Mouse (Mus musculus): ENCODE data around the gene Noxo1. TPM values are rescaled to one million over a fixed set of nuclear protein-coding genes. Genes with fewer than 3 reads are reported as not detected.
"Not testable (repeated sequence)": the region's sequence is repeated elsewhere in the genome, so short reads cannot be mapped to it uniquely, and the experiment has no call there.

The Noxo1 gene
- total RNA-seq, 4 experiments from 2014 or later = 0.22 to 0.70 (median 0.42) TPM

DNA sequence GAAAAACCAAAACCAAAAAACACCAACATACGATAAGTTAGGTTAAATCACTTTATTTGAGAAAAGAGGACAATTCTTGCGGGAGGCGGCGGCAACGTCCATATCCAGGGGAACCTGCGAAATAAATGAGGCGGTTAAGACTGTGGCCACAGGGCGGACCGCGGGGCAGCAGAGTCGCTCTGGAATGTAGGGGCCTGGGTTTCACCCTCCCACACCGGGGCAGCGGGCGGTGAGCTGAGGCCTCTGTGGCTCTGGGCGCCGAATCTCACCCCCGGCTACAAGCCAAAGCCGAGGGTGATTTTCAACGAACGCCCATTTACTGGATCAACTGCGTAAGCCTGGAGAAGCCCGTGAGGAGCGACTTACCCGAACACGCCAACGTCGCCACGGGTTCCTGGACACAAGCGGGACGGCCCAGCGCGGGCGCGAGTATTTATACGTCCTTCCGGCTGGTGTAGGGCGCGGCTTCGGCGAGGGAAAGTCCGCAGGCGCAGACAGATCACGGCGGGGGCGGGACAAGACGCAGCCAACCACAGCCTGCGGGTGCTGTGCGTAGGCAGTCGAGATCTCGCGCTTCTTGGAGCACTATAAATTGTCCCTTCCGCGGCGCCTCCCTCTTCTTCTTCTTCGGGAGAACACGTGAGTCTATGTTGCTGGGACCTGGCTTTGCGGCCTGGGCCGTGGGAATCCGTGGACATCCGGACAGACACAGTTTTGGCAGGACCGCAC is 23.6 kb downstream of the Noxo1 start:
- peak; percentile 96 to 98 for DNase-seq (ENCODE audit: low spot score in 2 of 2)

DNA sequence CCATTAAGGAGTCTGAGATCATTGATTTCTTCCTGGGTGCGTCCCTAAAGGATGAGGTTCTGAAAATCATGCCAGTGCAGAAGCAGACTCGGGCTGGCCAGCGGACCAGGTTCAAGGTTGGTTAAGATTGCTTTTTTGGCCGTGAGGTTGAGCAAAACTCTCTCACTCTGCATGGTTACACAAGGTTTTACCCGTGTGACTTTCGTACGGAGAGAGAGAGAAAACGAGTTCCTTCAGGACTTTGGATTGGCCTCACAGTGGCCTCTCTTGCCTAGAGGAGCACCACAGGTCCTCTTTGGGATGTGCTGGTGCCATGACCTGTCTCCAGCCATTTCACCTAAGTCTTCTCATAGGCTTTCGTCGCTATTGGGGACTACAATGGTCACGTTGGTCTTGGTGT is 24.6 kb downstream of the Noxo1 start:
- DNase-seq (ENCODE audit: low spot score in 2 of 2) = not testable (repeated sequence)

DNA sequence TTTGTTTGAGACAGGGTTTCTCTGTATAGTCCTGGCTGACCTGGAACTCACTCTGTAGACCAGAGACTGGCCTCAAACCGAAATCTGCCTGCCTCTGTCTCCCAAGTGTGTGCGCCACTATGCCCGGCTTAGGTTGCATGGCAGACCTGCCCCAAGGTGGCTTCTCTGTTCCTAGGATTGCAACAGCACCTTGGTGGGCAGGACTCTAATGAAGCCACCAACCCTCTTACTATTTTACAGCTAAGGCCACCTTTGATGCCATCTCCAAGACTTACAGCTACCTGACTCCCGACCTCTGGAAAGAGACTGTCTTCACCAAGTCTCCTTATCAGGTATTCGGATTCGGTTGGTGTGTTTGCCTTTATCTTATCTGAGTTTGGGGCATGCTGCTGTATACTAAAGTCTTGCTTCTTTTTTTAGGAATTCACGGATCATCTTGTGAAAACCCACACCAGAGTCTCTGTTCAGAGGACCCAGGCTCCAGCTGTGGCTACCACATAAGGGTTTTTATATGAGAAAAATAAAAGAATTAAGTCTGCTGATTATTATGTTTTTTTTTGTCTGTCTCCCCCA is 25.4 kb downstream of the Noxo1 start:
- not testable (repeated sequence) for DNase-seq (ENCODE audit: low spot score in 2 of 2)

DNA sequence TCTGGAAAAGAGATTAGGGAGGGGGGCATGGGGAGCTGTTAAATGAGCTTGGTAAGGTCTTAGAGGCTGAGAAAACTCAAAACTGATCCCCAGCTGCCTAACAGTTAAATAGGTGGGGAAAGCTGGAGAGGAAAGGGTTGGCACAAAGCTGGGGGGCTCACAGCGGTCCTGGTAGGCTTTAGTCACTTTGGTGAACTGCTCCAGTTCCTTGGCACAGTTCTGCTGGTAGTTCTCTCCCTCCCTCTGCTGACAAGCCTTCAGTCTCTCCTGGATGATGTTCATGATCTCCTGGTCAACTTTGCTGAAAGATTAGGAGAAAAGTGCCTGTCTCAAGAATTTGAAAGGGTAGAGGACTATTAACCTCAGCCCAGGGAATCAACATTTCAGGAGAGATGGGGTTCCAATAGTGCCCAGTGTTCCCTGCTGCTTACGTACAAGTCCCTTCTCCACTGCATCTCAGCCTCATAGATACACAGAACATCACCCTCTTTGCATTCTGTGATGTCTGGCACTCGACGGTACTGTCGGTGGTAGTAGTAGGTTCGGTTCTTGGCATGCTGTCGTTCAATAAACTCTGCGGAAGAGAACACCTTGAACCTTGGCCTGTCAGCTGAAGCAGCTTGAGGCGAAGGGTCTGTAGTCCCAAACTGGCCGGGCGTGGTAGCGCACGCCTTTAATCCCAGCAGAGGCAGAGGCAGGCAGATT is 26.3 kb downstream of the Noxo1 start:
- no peak for DNase-seq (ENCODE audit: low spot score in 2 of 2)

DNA sequence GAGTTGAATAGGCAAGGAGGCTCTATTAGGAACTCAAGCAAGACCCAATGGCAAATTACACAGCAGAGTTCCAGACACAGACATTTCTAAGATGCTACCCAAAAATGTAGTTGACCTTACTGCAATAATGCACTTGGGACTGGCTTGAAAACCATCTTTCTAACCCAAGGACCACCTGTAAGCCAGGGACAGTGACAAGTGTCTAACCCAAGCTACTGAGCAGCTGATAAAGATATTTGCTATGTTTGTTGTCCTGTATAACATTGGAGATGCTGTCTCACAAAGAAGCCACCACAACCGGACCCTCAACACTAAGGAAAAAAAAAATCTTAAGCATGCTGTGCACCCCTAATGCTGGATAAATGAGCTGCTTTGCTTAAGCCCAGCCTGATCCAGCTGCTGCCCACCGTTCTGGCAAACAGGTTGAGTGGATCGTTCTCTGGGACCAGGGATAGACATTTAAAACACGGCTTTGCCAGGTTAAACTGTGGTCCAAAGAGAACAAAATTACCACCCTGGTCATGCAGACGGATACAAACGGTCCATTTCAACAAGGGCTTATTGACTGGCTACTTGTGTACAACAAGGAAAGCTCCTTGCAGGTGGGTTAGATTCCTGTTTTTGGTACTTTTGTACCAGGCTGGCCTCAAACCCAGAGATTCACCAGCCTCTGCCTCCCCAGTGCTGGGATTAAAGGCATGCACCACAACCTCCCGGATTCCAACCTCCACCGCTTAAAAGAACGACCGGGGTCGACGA is 27.3 kb downstream of the Noxo1 start:
- DNase-seq (ENCODE audit: low spot score in 2 of 2) = no peak

DNA sequence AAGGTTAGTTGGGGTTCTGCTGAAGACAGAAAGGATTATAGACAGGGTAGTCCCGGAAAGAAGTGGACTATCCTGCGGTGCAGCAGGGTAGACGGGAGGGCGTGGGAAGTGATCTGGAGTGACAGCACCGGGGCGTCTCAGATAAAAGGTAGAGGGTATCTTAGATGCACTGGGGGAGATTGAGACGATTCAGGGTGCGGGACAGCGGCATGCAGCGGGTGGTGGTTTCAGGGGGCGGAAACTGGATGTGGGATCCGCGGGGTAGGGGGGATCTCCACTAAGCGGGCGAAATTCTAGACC is 27.8 kb downstream of the Noxo1 start:
- no peak for DNase-seq (ENCODE audit: low spot score in 2 of 2)

DNA sequence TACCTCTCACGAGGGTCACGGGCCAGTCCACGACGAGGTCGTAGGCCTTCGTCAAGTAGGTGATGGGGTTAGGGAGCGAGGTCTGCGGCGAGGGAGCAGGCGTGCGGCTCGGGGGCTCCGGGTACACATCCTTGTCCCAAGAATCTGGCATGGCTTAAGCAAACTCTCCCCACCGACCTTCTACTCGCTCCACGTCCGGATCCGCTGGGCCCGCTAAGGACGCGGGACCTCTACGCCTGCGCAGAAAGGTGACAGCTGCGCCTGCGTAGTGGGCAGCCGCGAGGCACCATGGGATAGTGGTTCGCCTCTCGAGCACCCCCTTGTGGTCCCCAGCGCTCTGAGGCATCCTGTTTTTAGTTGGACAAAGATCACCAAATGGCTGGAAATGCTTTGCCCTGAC is 28.1 kb downstream of the Noxo1 start, which contains the start of gene Ndufb10:
Gene Ndufb10 (minus strand): TSS at position 295 of the 400 bp plus-strand sequence.
- peak; percentile 95 to 96 for DNase-seq (ENCODE audit: low spot score in 2 of 2)

DNA sequence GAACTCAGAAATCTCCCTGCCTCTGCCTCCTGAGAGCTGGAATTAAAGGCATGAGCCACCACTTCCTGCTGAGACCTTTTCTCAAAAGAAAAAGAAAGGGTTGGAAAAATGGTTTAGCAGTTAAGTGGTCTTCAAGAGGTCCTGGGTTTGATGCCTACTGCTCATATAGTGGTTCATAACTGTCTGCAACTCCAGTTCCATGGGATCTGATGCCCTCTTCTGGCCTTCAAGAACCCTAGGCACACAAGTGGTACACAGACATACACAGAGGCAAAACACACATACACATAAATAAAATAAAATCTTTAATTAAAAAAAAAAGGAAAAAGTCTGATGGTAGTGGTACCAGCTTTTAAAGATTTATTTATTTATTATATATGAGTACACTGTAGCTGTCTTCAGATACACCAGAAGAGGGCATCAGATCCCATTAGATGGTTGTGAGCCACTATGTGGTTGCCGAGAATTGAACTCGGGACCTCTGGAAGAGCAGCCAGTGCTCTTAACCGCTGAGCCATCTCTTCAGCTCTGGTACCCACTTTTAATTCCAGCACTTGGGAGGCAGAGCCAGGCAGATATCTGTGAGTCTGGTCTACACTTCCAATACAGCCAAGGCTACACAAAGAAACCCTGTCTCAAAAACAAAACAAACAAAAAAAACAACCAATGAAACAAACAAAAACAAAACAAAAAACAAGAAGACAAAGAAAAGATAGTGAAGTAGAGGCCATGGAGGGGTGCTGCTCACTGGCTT is 29.8 kb downstream of the Noxo1 start:
- no peak for DNase-seq (ENCODE audit: low spot score in 2 of 2)

DNA sequence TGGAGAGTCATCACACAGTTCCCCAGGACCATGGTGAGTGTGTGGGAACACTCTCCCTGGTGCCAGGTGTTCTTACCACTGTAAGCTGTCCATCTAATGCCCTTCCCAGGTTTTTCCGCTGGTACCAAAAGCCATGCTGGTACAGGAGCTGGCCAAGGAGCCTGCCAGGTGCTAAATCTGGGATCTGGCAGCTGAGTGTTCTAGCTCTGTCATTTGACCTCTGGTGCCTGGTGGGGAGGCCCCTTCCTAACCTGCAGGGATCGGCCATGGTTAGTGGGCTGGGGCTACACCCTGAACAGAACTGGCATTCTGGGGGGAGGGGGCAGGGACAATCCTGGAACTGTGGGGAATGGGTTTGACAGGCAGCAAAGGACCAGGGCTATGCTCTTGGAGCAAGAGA is 31.6 kb downstream of the Noxo1 start, which contains the start of gene Rpl3l:
Gene Rpl3l (plus strand): TSS at position 203 of the 400 bp plus-strand sequence.
- peak; percentile 63 to 84 for DNase-seq (ENCODE audit: low spot score in 2 of 2)

DNA sequence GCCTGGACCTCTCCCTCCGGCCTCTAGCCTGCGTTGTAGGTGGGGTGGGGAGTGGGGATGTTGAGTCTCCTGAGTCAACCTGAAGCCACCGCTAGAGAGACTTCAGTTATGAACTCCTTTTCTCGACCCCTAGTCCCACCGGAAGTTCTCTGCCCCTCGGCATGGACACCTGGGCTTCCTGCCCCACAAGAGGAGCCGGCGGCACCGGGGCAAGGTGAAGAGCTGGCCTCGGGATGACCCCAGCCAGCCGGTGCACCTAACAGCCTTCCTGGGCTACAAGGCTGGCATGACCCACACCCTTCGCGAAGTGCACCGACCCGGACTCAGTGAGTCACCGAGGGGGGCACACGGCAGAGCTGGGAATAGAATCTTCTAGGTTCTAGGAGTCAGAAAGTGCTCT is 32.1 kb downstream of the Noxo1 start:
- DNase-seq (ENCODE audit: low spot score in 2 of 2) = peak in 1 of 2 experiments; percentile 44

DNA sequence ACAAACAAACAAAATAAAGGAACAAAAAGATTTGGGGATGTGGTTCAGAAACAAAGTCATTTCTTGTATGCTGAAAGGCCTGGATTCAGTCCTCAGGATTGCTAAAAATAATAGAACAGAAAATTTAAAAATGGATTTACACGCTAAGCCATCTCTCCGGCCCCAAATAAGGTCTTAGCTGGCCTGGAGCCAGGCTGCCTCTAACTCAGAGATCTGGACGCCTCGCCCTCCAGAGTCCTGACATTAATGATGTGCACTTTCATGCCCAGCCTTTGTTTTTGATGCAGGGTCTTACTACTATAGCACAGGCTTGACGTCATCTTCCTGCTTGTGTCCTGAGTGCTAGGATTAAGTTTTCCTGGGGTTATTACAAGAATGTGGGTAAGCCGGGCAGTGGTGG is 33.0 kb downstream of the Noxo1 start:
- DNase-seq (ENCODE audit: low spot score in 2 of 2) = no peak

DNA sequence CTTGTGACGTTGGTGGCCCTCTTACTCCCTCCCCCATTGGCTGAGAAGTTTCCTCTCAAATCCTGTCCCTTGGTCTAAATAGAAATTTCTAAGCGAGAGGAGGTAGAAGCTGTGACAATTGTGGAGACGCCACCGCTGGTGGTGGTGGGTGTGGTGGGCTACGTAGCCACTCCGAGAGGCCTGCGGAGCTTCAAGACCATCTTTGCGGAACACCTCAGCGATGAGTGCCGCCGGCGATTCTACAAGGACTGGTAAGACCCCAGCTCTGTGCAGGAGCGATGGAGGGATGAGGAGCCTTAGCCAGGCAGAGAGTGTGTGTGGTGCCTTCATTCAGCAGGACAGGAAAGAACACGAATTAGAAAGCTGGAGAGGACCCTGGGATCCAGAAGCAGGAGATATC is 34.8 kb downstream of the Noxo1 start:
- DNase-seq (ENCODE audit: low spot score in 2 of 2) = no peak

DNA sequence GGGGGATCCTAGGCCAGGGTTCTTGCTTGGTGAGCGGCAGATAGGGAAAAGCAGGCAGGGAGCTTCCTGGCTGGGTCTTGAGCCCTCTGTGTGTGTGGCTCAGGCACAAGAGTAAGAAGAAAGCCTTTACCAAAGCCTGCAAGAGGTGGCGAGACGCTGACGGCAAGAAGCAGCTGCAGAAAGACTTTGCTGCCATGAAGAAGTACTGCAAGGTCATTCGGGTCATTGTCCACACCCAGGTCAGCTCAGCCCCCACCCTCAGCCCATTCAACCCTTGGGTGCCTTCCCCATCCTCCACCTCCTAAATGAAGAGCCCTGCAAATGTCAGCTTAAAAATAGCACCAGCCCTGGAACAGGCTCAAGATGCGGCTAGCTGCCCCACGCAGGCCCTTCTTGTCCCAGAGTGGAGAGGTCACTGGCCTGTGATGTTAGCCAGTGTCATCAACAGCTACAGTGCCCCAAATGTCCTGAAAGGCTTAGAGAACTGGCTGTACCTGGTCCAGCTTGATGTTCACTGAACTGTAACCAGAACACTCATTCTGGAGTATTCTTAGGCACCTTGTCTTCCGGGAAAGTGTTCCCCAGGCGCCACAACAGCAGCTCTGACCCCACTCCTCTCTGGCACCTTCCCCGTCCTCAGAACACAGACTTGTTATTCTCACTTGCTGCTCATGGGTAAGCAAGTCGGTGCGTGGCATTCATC is 36.4 kb downstream of the Noxo1 start:
- peak; percentile 74 to 85 for DNase-seq (ENCODE audit: low spot score in 2 of 2)

DNA sequence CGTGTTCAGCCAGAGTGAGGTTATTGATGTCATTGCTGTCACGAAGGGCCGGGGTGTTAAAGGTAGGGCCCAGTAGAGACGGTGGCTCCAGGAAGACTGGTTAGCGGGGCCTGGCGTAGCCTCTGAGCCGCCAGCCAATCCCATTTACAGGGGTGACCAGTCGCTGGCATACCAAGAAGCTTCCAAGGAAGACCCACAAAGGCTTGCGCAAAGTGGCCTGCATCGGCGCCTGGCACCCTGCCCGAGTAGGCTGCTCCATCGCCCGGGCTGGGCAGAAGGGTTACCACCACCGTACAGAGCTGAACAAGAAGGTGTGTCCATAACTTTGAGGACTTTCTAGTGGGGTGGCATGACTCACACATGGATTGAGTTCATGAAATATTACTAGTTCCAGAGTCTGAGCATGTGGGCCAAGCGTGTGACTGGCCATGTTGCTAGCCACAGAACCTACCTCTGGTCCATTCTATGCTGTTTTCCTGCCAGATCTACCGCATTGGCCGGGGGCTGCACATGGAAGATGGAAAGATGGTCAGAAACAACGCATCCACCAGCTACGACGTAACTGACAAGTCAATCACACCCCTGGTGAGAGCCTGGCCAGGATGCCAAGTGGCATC is 37.5 kb downstream of the Noxo1 start:
- no peak for DNase-seq (ENCODE audit: low spot score in 2 of 2)

DNA sequence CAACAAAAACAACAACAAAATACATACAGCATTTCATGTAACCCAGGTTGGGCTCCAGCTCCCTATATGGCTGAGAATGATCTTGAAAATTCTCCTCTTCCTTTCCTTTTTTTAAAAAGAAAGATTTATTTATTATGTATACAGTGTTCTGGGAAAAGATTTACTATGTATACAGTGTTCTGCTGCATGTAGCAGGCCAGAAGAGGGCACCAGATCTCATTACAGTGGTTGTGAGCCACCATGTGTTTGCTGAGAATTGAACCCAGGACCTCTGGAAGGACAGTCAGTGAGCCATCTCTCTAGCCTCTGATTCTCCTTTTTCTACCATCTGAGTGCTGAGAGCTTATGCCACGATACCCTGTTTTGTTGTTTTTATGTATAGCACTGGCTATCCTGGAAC is 38.5 kb downstream of the Noxo1 start:
- no peak for DNase-seq (ENCODE audit: low spot score in 2 of 2)

DNA sequence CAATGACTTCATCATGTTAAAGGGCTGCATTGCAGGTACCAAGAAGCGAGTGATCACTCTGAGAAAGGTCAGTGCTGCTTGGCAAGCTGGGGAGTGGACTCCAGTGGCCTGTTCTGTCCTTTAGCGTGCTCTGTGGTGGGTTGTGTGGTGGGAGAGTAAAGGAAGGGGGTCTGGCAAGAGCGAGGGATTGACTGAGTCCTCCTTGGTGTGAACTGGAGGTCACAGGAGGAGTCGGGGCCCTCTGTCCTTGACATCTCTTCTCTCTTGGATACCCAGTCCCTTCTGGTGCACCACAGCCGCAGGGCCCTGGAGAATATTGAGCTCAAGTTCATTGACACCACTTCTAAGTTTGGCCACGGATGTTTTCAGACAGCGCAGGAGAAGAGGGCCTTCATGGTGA is 39.4 kb downstream of the Noxo1 start:
- DNase-seq (ENCODE audit: low spot score in 2 of 2) = no peak

DNA sequence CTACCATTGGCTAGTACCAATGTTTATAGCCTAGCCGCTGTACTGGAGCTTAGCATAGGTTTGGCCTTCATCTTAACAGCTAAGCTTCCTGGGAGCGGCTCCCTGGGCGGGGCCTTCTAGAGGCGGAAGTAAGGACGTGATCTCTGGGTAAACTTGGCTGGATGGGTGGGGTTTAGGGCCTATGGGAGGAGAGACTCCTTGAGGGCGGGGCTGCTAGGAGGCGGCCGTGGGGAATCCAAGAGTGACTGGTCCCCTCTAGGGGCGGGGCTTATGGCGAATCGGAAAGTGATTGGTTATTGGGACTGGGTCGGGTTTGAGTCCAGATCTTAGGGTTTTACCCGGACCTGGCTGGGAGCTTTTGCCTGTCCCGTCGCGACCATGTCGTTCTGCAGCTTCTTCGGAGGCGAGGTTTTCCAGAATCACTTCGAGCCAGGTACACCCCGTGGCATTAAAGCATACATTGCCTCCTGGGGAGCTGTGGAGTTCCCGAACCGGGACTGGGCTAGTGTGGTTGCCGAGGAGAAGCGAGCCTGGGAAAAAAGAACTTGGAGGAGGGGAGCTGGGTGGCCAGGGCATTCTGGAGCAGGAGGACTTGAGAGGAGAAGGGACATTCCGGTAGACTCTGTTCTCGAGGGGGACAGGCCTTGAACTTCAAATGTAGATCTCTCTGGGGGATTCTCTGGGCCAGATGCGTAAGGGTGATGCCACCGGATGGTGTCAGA is 40.5 kb downstream of the Noxo1 start, which contains the start of gene Msrb1:
Gene Msrb1 (plus strand): TSS at position 313 of the 722 bp plus-strand sequence.
- peak; percentile 96 to 97 for DNase-seq (ENCODE audit: low spot score in 2 of 2)

DNA sequence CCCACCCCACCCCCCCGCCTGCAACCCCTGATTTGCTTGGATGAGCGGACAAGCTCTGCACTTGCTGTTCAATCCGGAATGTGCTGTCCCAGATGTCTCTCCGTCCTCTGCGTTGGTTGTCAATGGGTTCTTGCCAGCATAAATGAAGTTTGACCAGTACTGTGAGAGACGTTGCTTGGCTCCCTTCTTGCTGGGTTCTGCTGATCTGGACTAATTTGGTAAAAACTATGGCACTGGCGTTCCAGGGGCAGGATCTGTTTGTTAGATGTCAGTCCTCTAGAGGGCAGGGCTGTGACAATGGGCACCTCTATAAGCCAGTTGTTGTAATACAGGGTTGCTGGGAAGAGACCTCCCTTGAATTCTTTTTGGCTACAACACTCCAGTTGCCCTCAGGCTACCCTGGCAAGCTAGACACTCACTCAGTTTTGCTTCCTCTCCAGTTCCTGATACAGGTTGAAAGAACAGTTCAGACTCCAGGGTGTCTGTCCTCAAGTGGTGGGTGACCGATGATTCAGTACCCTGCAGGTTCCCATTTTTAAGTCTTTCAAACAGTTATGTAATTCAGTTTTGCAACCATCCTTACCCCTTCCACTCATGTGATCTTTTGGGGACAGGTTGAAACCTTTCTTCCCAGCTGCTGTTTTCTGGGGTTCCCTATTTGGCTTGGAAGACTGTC is 41.2 kb downstream of the Noxo1 start:
- DNase-seq (ENCODE audit: low spot score in 2 of 2) = no peak

DNA sequence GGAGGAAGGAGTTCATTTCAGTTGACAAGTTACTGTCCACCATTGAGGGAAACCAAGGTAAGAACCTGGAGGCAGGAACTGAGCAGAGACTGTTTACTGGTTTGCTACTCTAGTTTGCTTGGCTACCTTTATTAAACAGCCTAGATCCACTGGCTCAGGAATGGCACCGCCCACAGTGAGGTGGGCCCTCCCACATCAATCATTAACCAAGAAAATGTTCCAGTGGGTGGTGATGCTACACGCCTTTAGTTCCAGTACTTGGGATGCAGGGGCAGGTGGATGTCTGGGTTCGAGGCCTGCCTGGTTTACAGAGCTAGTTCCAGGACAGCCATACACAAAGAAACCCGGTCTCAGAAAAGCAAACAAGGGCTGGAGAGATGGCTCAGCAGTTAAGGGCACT is 42.2 kb downstream of the Noxo1 start:
- DNase-seq (ENCODE audit: low spot score in 2 of 2) = no peak
